Mouse (Mus musculus): ENCODE measurements around the gene Gm20388. TPM values are rescaled to one million over a fixed set of nuclear protein-coding genes. Genes with fewer than 3 reads are reported as not detected.
A peak's percentile ranks its signal among the peaks of the same experiment; 100 is the strongest.

Gene Gm20388
- total RNA-seq, 1 experiment = 27.0 TPM

GRCm38 (mm10) chr8:122575286-122575685 is 2664.6 kb downstream of the Gm20388 start:
- peaks cover 33% of the 10 kb centered on the region for H3K36me3 ChIP-seq (ENCODE audit: control insufficient read depth, insufficient read depth, low read length, poor library complexity, severe bottlenecking)
- H3K4me1 ChIP-seq (ENCODE audit: control insufficient read depth in 2 of 2, insufficient read depth in 2 of 2, low read length in 2 of 2, poor library complexity in 1 of 2) = peaks cover 9 to 26% of the 10 kb centered on the region in 2 experiments; a peak in 3 of 4 replicates
- H3K27ac ChIP-seq (ENCODE audit: insufficient read depth, low read depth, low read length, poor library complexity, severe bottlenecking) = peak overlapping the region; percentile 48; the same call in 1 of the 2 replicates
- no peaks in the 10 kb centered on the region for H3K9me3 ChIP-seq (ENCODE audit: control insufficient read depth, insufficient read depth, low read depth, low read length)
- H3K9ac ChIP-seq (ENCODE audit: insufficient read depth, low read depth, low read length, poor library complexity, severe bottlenecking) = peak overlapping the region; percentile 93; the same call in 1 of the 2 replicates
- in situ Hi-C loops (cut with MboI; ENCODE audit: low sequenced_read_pairs in 2 of 2, unreplicated experiment in 2 of 2) = no loop called here
- TF ChIP-seq ZC3H11A (IDR thresholded peaks at IDR 0.05; ENCODE audit: borderline replicate concordance, low read depth, low read length) (no peak), MAFK (IDR thresholded peaks at IDR 0.05; ENCODE audit: insufficient read depth, low read depth, low read length) (no peak), CHD2 (IDR thresholded peaks at IDR 0.05; ENCODE audit: low read depth, low read length) (no peak)
- H3K4me3 ChIP-seq (ENCODE audit: insufficient read depth in 1 of 2, low read depth in 1 of 2, low read length in 2 of 2, poor library complexity in 1 of 2, severe bottlenecking in 1 of 2) = peak overlapping the region; percentile 87 to 90
- no peak for DNase-seq (ENCODE audit: low read depth, low spot score)

GRCm38 (mm10) chr8:122575735-122576647 is 2665.3 kb downstream of the Gm20388 start:
- Histone ChIP-seq H3K9ac (ENCODE audit: insufficient read depth, low read depth, low read length, poor library complexity, severe bottlenecking) (peak overlapping the region; percentile 93), H3K4me3 (ENCODE audit: insufficient read depth in 1 of 2, low read depth in 1 of 2, low read length in 2 of 2, poor library complexity in 1 of 2, severe bottlenecking in 1 of 2) (peak overlapping the region; percentile 87 to 90), H3K4me1 (ENCODE audit: control insufficient read depth in 2 of 2, insufficient read depth in 2 of 2, low read length in 2 of 2, poor library complexity in 1 of 2) (peaks cover 9 to 31% of the 10 kb centered on the region in 2 experiments; a peak in 3 of 4 replicates), H3K9me3 (ENCODE audit: control insufficient read depth, insufficient read depth, low read depth, low read length) (no peaks in the 10 kb centered on the region), H3K36me3 (ENCODE audit: control insufficient read depth, insufficient read depth, low read length, poor library complexity, severe bottlenecking) (peaks cover 26% of the 10 kb centered on the region), H3K27ac (ENCODE audit: insufficient read depth, low read depth, low read length, poor library complexity, severe bottlenecking) (peak overlapping the region; percentile 72)
- DNase-seq (ENCODE audit: low read depth, low spot score) = no peak
- TF ChIP-seq ZC3H11A (IDR thresholded peaks at IDR 0.05; ENCODE audit: borderline replicate concordance, low read depth, low read length) = no peak
- no peak for TF ChIP-seq HCFC1 (IDR thresholded peaks at IDR 0.05; ENCODE audit: borderline replicate concordance, insufficient read depth, low read length)
- no peak for TF ChIP-seq ZNF384 (IDR thresholded peaks at IDR 0.05; ENCODE audit: low read depth, low read length)
- TF ChIP-seq CHD2 (IDR thresholded peaks at IDR 0.05; ENCODE audit: low read depth, low read length) = no peak
- TF ChIP-seq MAFK (IDR thresholded peaks at IDR 0.05; ENCODE audit: insufficient read depth, low read depth, low read length) = no peak
- in situ Hi-C loops (cut with MboI; ENCODE audit: low sequenced_read_pairs in 2 of 2, unreplicated experiment in 2 of 2) = no loop called here

- H3K4me1 ChIP-seq (ENCODE audit: control insufficient read depth in 2 of 2, insufficient read depth in 2 of 2, low read length in 2 of 2, poor library complexity in 1 of 2) = peaks cover 9 to 35% of the 10 kb centered on the region in 2 experiments; a peak in 3 of 4 replicates
- H3K9me3 ChIP-seq (ENCODE audit: control insufficient read depth, insufficient read depth, low read depth, low read length) = no peaks in the 10 kb centered on the region
- no peak for TF ChIP-seq ZNF384 (IDR thresholded peaks at IDR 0.05; ENCODE audit: low read depth, low read length)
- no peak for TF ChIP-seq MAFK (IDR thresholded peaks at IDR 0.05; ENCODE audit: insufficient read depth, low read depth, low read length)
- TF ChIP-seq HCFC1 (IDR thresholded peaks at IDR 0.05; ENCODE audit: borderline replicate concordance, insufficient read depth, low read length) = peak; percentile 39; the same call in 1 of the 2 replicates
- no peak for TF ChIP-seq ZC3H11A (IDR thresholded peaks at IDR 0.05; ENCODE audit: borderline replicate concordance, low read depth, low read length)
- TF ChIP-seq CHD2 (IDR thresholded peaks at IDR 0.05; ENCODE audit: low read depth, low read length) = no peak
- in situ Hi-C loops (cut with MboI; ENCODE audit: low sequenced_read_pairs in 2 of 2, unreplicated experiment in 2 of 2) = no loop called here
- peak within 1 kb of the TSS; percentile 72 for H3K27ac ChIP-seq (ENCODE audit: insufficient read depth, low read depth, low read length, poor library complexity, severe bottlenecking)
- H3K4me3 ChIP-seq (ENCODE audit: insufficient read depth in 1 of 2, low read depth in 1 of 2, low read length in 2 of 2, poor library complexity in 1 of 2, severe bottlenecking in 1 of 2) = peak within 1 kb of the TSS; percentile 87 to 90
- peak; percentile 98 for DNase-seq (ENCODE audit: low read depth, low spot score)
- peak within 1 kb of the TSS; percentile 93 for H3K9ac ChIP-seq (ENCODE audit: insufficient read depth, low read depth, low read length, poor library complexity, severe bottlenecking)
- H3K36me3 ChIP-seq (ENCODE audit: control insufficient read depth, insufficient read depth, low read length, poor library complexity, severe bottlenecking) = peaks cover 19% of the 10 kb centered on the region
Observed at GRCm38 (mm10) chr8:122576648-122577022, 2666.0 kb downstream of the Gm20388 start, which contains the start of gene Aprt. TSS of gene Aprt (minus strand) at chr8:122576909.

- Histone ChIP-seq H3K9ac (ENCODE audit: insufficient read depth, low read depth, low read length, poor library complexity, severe bottlenecking) (peak overlapping the region; percentile 60; the same call in 1 of the 2 replicates), H3K4me1 (ENCODE audit: control insufficient read depth in 2 of 2, insufficient read depth in 2 of 2, low read length in 2 of 2, poor library complexity in 1 of 2) (peaks cover 9 to 34% of the 10 kb centered on the region in 2 experiments; a peak in 3 of 4 replicates), H3K36me3 (ENCODE audit: control insufficient read depth, insufficient read depth, low read length, poor library complexity, severe bottlenecking) (peaks cover 15% of the 10 kb centered on the region), H3K4me3 (ENCODE audit: insufficient read depth in 1 of 2, low read depth in 1 of 2, low read length in 2 of 2, poor library complexity in 1 of 2, severe bottlenecking in 1 of 2) (peak overlapping the region; percentile 12 to 90; a peak in 3 of 4 replicates), H3K27ac (ENCODE audit: insufficient read depth, low read depth, low read length, poor library complexity, severe bottlenecking) (peak overlapping the region; percentile 15), H3K9me3 (ENCODE audit: control insufficient read depth, insufficient read depth, low read depth, low read length) (no peaks in the 10 kb centered on the region)
- in situ Hi-C loops (cut with MboI; ENCODE audit: low sequenced_read_pairs in 2 of 2, unreplicated experiment in 2 of 2) = no loop called here
- TF ChIP-seq MAFK (IDR thresholded peaks at IDR 0.05; ENCODE audit: insufficient read depth, low read depth, low read length) (no peak), CHD2 (IDR thresholded peaks at IDR 0.05; ENCODE audit: low read depth, low read length) (no peak), ZNF384 (IDR thresholded peaks at IDR 0.05; ENCODE audit: low read depth, low read length) (no peak), ZC3H11A (IDR thresholded peaks at IDR 0.05; ENCODE audit: borderline replicate concordance, low read depth, low read length) (no peak), HCFC1 (IDR thresholded peaks at IDR 0.05; ENCODE audit: borderline replicate concordance, insufficient read depth, low read length) (no peak)
- DNase-seq (ENCODE audit: low read depth, low spot score) = no peak
Observed at GRCm38 (mm10) chr8:122577116-122577515, 2666.5 kb downstream of the Gm20388 start.
